Mouse (Mus musculus): ENCODE measurements around the gene Sdhc.
"Not testable (repeated sequence)": the region's sequence is repeated elsewhere in the genome, so short reads cannot be mapped to it uniquely, and the experiment has no call there.

Sdhc gene

GRCm38 (mm10) chr1:171169913-171170312 is 19.5 kb upstream of the Sdhc start:
- no peak for DNase-seq (ENCODE audit: low read depth in 1 of 2, low spot score in 2 of 2)

DNA sequence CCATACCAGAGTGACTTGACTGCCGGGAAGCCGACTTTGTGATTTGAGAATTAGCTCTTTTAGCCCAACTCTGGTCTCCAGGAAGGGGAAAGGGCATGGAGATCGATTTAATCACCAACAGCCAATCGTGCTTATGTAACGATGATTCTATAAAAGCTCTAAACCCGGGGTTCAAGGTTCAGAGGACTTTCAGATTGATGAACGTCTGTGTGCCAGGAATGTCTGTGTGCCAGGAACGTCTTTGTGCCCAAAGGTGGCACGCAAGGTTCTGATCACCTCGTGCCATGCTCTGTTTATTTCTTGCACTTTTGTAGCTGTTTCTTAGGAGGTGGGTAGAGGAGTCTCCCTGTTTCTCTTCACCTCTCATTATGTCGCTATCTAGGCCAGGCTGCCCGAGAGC is 18.5 kb upstream of the Sdhc start:
- DNase-seq (ENCODE audit: low read depth in 1 of 2, low spot score in 2 of 2), result no peak

- DNase-seq (ENCODE audit: low read depth in 1 of 2, low spot score in 2 of 2), result no peak
Measured at GRCm38 (mm10) chr1:171165629-171166345, 15.4 kb upstream of the Sdhc start.

- DNase-seq (ENCODE audit: low read depth in 1 of 2, low spot score in 2 of 2), result no peak
Measured at GRCm38 (mm10) chr1:171164258-171164657, 13.9 kb upstream of the Sdhc start.

- DNase-seq (ENCODE audit: low read depth in 1 of 2, low spot score in 2 of 2), result no peak
Measured at GRCm38 (mm10) chr1:171162526-171162925, 12.1 kb upstream of the Sdhc start.

GRCm38 (mm10) chr1:171159485-171159975 is 9.1 kb upstream of the Sdhc start:
- DNase-seq (ENCODE audit: low read depth in 1 of 2, low spot score in 2 of 2), result no peak

GRCm38 (mm10) chr1:171157965-171158364 is 7.6 kb upstream of the Sdhc start:
- no peak for DNase-seq (ENCODE audit: low read depth in 1 of 2, low spot score in 2 of 2)

- DNase-seq (ENCODE audit: low read depth in 1 of 2, low spot score in 2 of 2), result no peak
Measured at GRCm38 (mm10) chr1:171156644-171157043, 6.2 kb upstream of the Sdhc start.

GRCm38 (mm10) chr1:171151966-171152365 is 1.6 kb upstream of the Sdhc start:
- no peak for DNase-seq (ENCODE audit: low read depth in 1 of 2, low spot score in 2 of 2)

DNA sequence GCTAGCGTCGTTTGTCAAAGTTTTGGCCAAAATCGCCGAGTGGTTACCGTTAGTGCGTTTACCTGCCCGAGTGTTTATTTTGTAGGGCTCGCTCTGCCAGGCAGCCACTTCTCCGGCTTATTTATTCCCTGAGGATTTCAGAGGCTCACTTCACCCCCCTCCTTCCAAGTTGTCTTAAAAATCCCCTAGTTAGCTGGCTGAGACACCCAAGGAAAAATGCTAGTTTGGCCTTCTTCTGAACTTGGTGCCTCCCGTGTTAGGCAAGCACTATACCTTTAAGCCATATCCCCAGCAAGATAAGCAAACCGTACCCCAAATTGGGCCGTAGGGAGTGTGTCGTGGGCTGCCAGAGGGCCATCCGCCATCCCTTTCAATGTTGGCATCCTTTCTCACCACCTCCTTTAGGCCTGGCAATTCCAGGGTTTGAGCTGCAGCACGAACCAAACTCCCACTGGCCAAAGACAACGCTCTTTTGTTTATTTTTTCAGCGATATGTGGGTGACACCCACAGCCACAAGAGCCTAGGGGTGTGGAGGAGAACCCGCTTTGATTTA is 512 bp upstream of the Sdhc start:
- DNase-seq (ENCODE audit: low read depth in 1 of 2, low spot score in 2 of 2), result no peak

- DNase-seq (ENCODE audit: low read depth in 1 of 2, low spot score in 2 of 2), result not testable (repeated sequence)
Measured at GRCm38 (mm10) chr1:171142981-171143380, 7.4 kb downstream of the Sdhc start.

DNA sequence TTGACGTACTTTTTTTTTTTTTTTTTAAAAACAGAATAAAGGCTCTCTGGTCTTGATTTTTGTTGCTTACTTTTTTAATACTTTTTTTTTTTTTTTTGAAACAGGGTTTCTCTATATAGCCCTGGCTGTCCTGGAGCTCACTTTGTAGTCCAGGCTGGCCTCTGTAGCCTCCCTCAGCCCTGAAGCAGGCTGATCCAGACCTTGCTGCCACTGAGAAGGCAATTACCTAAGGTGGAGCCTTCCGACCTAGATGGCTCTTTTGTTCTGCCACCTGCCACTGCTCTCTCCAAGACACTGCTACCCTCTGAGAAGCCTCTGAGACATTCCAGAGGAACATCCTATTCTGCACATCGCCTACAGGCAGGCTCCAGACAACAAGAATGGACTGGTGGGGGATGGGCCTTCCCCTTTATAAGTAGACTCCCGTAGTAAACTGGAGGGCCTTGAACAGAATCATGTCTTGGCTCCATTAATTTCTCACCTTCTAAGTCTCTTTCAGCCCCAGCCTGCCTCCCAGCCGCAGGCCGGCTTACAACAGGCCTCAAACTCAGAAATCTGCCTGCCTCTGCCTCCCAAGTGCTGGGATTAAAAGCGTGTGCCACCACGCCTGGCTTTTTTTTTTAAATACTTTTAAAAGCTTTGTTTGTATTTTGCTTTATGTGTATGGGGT is 12.8 kb downstream of the Sdhc start:
- not testable (repeated sequence) for DNase-seq (ENCODE audit: low read depth in 1 of 2, low spot score in 2 of 2)

- no peak for DNase-seq (ENCODE audit: low read depth in 1 of 2, low spot score in 2 of 2)
Measured at GRCm38 (mm10) chr1:171135600-171135999, 14.8 kb downstream of the Sdhc start.

DNA sequence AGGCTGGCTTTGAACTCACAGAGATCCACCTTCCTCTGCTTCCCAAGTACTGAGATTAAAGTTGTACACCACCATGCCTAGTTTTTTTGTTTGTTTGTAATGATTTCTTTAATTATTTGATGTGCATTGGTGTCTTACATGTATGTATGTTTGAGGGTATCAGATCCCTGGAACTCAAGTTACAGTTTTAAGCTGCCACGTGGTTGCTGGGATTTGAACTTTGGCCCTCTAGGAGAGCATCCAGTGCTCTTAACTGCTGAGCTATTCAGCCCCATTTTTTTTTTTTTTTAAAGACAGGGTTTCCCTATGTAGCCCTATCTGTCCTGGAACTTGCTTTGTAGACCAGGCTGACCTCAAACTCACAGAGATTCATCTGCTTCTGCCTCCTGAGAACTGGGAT is 19.4 kb downstream of the Sdhc start:
- no peak for DNase-seq (ENCODE audit: low read depth in 1 of 2, low spot score in 2 of 2)

DNA sequence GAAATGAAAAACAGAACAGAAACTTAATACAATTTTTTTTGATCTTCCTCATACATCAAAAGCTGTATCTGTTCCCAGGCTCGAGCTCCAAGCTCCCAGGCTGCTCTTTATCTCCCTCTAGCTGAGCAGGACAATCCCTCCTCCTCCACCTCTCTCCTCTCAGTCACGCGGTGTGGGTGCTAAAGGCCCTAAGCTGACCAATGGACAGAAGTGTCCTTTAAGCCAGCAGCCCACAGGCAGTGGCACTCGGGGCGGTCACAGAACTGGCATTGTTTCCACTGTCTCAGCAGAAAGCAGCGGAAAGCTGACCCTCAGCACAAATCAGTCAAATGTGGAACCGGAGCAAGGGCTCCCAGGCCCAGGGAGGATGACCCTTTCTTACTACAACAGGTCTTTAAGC is 21.2 kb downstream of the Sdhc start:
- DNase-seq (ENCODE audit: low read depth in 1 of 2, low spot score in 2 of 2), result no peak

GRCm38 (mm10) chr1:171124398-171124797 is 26.0 kb downstream of the Sdhc start:
- no peak for DNase-seq (ENCODE audit: low read depth in 1 of 2, low spot score in 2 of 2)

DNA sequence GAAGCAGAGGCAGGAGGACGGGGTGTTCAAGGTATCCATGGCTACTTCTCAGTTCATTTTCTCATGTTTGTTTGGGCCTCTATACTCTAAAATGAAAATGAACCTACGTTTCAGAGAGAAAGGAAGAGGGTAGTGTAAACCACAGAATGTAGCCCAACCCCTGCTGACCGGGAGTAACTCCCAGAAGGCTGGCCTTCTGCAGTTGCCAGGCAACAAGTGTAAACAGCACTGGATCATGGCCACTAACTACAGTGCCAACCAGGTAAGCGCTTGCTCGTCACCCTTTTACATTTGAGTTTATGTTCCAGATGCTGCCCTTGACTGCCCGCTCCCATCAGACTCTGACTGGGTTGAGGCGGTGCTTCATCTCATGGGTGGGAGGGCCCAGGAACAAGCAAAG is 27.5 kb downstream of the Sdhc start:
- DNase-seq (ENCODE audit: low read depth in 1 of 2, low spot score in 2 of 2), result peak in 1 of 2 experiments; percentile 46

DNA sequence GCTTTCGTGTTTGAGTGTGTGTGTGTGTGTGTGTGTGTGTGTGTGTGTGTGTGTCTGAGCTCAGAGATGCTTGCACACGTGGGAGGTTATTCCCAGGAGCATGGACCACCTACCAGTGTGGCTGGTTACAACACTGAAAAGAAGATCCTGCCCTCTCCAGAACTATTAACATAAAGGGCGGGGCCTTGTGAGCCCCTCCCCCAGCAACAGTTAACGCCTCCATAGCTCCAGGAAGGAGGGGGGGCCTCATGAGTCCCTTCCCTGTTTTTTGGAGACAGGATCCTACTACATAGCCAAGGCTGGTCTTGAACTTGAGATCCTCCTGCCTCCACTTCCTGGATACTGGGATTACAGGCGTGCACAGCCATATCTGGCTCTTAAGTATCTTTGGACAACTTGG is 28.6 kb downstream of the Sdhc start:
- DNase-seq (ENCODE audit: low read depth in 1 of 2, low spot score in 2 of 2), result no peak

GRCm38 (mm10) chr1:171120893-171121292 is 29.5 kb downstream of the Sdhc start:
- DNase-seq (ENCODE audit: low read depth in 1 of 2, low spot score in 2 of 2), result no peak

GRCm38 (mm10) chr1:171119405-171119804 is 31.0 kb downstream of the Sdhc start:
- DNase-seq (ENCODE audit: low read depth in 1 of 2, low spot score in 2 of 2), result no peak

DNA sequence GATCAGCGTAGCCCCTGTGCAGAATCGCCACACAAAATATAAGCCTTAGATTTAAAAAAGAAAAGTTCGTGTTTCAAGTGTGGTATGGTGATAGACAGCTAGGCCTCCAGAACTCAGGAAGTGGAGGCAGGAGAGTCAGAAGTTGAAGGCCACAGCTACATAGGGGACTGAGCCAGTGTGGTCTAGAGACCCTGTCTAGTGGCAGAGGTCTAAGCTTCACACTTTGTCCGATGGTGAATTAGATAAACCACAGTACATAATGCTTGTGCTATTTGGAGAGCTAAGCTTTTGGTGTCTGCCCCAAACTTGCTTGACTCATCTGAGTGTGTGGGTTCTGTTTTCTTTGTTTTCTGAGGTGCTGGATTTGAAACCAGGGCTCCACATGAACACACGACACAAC is 31.4 kb downstream of the Sdhc start:
- DNase-seq (ENCODE audit: low read depth in 1 of 2, low spot score in 2 of 2), result no peak

- peak in 1 of 2 experiments; percentile 21 for DNase-seq (ENCODE audit: low read depth in 1 of 2, low spot score in 2 of 2)
Measured at GRCm38 (mm10) chr1:171118269-171118684, 32.1 kb downstream of the Sdhc start.

Data from monocyte, adult 2 months (primary cell).